Mouse (Mus musculus): ENCODE measurements around the gene Afmid.

The Afmid gene

GRCm38 (mm10) chr11:117848271-117848984 is 22.7 kb downstream of the Afmid start:
- no peak for DNase-seq (ENCODE audit: low spot score)

- DNase-seq (ENCODE audit: low spot score): peak; percentile 99
These were observed 23.4 kb downstream of the Afmid start, which contains the start of gene Birc5 for GRCm38 (mm10) chr11:117848985-117849671. Gene Birc5, plus strand, starts transcription at chr11:117849251.

GRCm38 (mm10) chr11:117852875-117853274 is 27.2 kb downstream of the Afmid start:
- DNase-seq (ENCODE audit: low spot score): no peak

- DNase-seq (ENCODE audit: low spot score): no peak
These were observed 28.5 kb downstream of the Afmid start for GRCm38 (mm10) chr11:117854241-117854640.

- DNase-seq (ENCODE audit: low spot score): no peak
These were observed 29.6 kb downstream of the Afmid start for GRCm38 (mm10) chr11:117855360-117855759.

GRCm38 (mm10) chr11:117855975-117856374 is 30.3 kb downstream of the Afmid start:
- DNase-seq (ENCODE audit: low spot score): no peak

- no peak for DNase-seq (ENCODE audit: low spot score)
These were observed 31.7 kb downstream of the Afmid start for GRCm38 (mm10) chr11:117857462-117857861.

- no peak for DNase-seq (ENCODE audit: low spot score)
These were observed 32.7 kb downstream of the Afmid start for GRCm38 (mm10) chr11:117858392-117858791.

- no peak for DNase-seq (ENCODE audit: low spot score)
These were observed 34.9 kb downstream of the Afmid start, which contains the start of gene Tmem235 for GRCm38 (mm10) chr11:117860601-117861000. Gene Tmem235, plus strand, starts transcription at chr11:117860752.

- DNase-seq (ENCODE audit: low spot score): no peak
These were observed 37.6 kb downstream of the Afmid start for GRCm38 (mm10) chr11:117863174-117863856.

- DNase-seq (ENCODE audit: low spot score): no peak
These were observed 39.1 kb downstream of the Afmid start for GRCm38 (mm10) chr11:117864805-117865204.

- no peak for DNase-seq (ENCODE audit: low spot score)
These were observed 40.3 kb downstream of the Afmid start for GRCm38 (mm10) chr11:117865988-117866387.

GRCm38 (mm10) chr11:117870688-117871365 is 45.1 kb downstream of the Afmid start:
- DNase-seq (ENCODE audit: low spot score): peak; percentile 74

- DNase-seq (ENCODE audit: low spot score): no peak
These were observed 45.7 kb downstream of the Afmid start for GRCm38 (mm10) chr11:117871376-117871775.

- DNase-seq (ENCODE audit: low spot score): no peak
These were observed 46.3 kb downstream of the Afmid start for GRCm38 (mm10) chr11:117871911-117872584.

- peak; percentile 81 for DNase-seq (ENCODE audit: low spot score)
These were observed 47.3 kb downstream of the Afmid start, which contains the start of gene Tha1 for GRCm38 (mm10) chr11:117872861-117873608. Gene Tha1, minus strand, starts transcription at chr11:117873481.

- no peak for DNase-seq (ENCODE audit: low spot score)
These were observed 48.7 kb downstream of the Afmid start for GRCm38 (mm10) chr11:117874419-117874818.

- no peak for DNase-seq (ENCODE audit: low spot score)
These were observed 50.0 kb downstream of the Afmid start for GRCm38 (mm10) chr11:117875681-117876080.

GRCm38 (mm10) chr11:117877917-117878745 is 52.4 kb downstream of the Afmid start:
- peak; percentile 61 for DNase-seq (ENCODE audit: low spot score)

GRCm38 (mm10) chr11:117878892-117879291 is 53.2 kb downstream of the Afmid start:
- DNase-seq (ENCODE audit: low spot score): no peak

Measured in testis, postnatal 10 days (tissue).